Mouse (Mus musculus): ENCODE measurements around the gene Tpt1. TPM values are rescaled to one million over a fixed set of nuclear protein-coding genes. Genes with fewer than 3 reads are reported as not detected.

Gene Tpt1
- polyA plus RNA-seq, 1 experiment from 2014 or later, result 1,212 TPM

DNA sequence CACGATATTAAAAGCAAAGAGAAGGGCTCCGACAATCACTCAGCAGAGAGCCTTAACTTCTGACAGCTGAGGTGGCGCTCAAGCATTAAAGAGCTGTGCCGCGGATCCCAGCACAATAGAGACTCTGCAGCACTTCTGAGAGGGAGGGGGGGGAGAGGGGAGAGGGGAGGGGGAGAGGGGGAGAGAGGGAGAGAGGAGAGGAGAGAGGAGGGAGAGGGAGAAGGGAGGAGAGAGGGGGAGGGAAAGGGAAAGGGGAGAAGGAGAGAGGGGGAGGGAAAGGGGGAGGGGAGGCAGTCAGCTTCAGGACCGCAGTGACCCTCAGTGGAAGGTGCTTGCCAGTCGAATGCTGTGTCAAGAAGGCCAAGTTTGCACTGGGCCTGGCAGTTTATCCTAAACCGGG lies 34.1 kb downstream of the Tpt1 start:
- Histone ChIP-seq H3K9me3 (ENCODE audit: control insufficient read depth) (no peaks in the 10 kb centered on the region), H3K4me1 (replicated peaks; ENCODE audit: control insufficient read depth, insufficient read depth, low read length) (no peaks in the 10 kb centered on the region), H3K27me3 (replicated peaks; ENCODE audit: control insufficient read depth, insufficient read depth, low read length) (no peaks in the 10 kb centered on the region), H3K36me3 (ENCODE audit: control insufficient read depth, insufficient read depth) (no peaks in the 10 kb centered on the region), H3K9ac (ENCODE audit: low read depth, low read length) (no peak overlapping the region), H3K4me2 (replicated peaks; ENCODE audit: low read depth) (no peak overlapping the region), H3K27ac (ENCODE audit: low read depth, low read length) (no peak overlapping the region), H3K4me3 (ENCODE audit: low read depth, low read length) (no peak overlapping the region)
- no peak for ATAC-seq
- TF ChIP-seq CTCF (IDR thresholded peaks at IDR 0.05; ENCODE audit: low read depth), result no peak
- 25% methylated on average over 8 of the region's 8 CpGs for WGBS

DNA sequence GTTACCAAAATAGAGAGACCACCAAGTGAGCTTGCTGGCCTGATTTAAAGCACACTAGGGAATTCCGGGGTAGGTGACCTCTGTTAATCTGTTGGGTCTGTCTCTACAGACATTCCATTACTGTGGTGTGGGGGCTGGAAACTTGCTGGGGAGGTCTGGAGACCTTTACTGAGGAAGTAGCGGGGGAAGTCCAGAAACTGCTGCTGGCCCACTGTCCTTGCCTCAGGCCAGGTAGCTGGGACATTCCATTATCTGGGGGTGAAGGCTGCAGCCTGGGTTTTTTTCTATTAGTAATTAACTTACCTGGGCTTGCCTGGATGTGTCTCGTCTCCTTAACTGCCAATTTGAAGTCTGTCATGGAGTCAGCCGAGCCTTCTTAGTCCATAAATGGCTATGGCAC lies 37.0 kb downstream of the Tpt1 start:
- H3K4me3 ChIP-seq (ENCODE audit: low read depth, low read length), result no peak overlapping the region
- no peak overlapping the region for H3K4me2 ChIP-seq (replicated peaks; ENCODE audit: low read depth)
- 45% methylated on average over 4 of the region's 4 CpGs for WGBS
- H3K4me1 ChIP-seq (replicated peaks; ENCODE audit: control insufficient read depth, insufficient read depth, low read length), result no peaks in the 10 kb centered on the region
- no peak for TF ChIP-seq CTCF (IDR thresholded peaks at IDR 0.05; ENCODE audit: low read depth)
- H3K36me3 ChIP-seq (ENCODE audit: control insufficient read depth, insufficient read depth), result no peaks in the 10 kb centered on the region
- no peak overlapping the region for H3K9ac ChIP-seq (ENCODE audit: low read depth, low read length)
- no peak overlapping the region for H3K27ac ChIP-seq (ENCODE audit: low read depth, low read length)
- no peak for ATAC-seq
- H3K9me3 ChIP-seq (ENCODE audit: control insufficient read depth), result no peaks in the 10 kb centered on the region
- H3K27me3 ChIP-seq (replicated peaks; ENCODE audit: control insufficient read depth, insufficient read depth, low read length), result no peaks in the 10 kb centered on the region

DNA sequence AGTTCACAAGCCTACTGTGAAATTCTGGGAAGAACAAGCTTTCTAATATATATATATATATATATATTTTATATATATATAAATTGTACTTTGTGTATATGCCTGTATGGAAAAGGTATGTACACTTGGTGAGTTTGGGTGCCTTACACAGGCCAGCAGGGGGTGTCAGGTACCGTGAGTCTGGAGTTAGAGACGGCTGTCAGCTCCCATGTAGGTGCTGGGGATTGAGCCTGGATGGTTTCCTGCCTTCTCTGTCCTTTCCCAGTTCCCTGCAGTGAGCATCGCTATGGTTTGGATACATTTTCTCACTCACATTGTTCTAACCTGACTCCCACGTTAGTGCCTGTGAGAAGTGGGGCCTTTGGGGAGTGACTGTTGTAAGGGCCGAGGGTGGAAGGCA lies 38.4 kb downstream of the Tpt1 start:
- no peak overlapping the region for H3K4me2 ChIP-seq (replicated peaks; ENCODE audit: low read depth)
- no peak for ATAC-seq
- no peak overlapping the region for H3K27ac ChIP-seq (ENCODE audit: low read depth, low read length)
- no peaks in the 10 kb centered on the region for H3K27me3 ChIP-seq (replicated peaks; ENCODE audit: control insufficient read depth, insufficient read depth, low read length)
- TF ChIP-seq CTCF (IDR thresholded peaks at IDR 0.05; ENCODE audit: low read depth), result no peak
- no peaks in the 10 kb centered on the region for H3K4me1 ChIP-seq (replicated peaks; ENCODE audit: control insufficient read depth, insufficient read depth, low read length)
- no peak overlapping the region for H3K4me3 ChIP-seq (ENCODE audit: low read depth, low read length)
- H3K9ac ChIP-seq (ENCODE audit: low read depth, low read length), result no peak overlapping the region
- WGBS, result 77% methylated on average over 5 of the region's 5 CpGs
- no peaks in the 10 kb centered on the region for H3K36me3 ChIP-seq (ENCODE audit: control insufficient read depth, insufficient read depth)
- H3K9me3 ChIP-seq (ENCODE audit: control insufficient read depth), result no peaks in the 10 kb centered on the region

DNA sequence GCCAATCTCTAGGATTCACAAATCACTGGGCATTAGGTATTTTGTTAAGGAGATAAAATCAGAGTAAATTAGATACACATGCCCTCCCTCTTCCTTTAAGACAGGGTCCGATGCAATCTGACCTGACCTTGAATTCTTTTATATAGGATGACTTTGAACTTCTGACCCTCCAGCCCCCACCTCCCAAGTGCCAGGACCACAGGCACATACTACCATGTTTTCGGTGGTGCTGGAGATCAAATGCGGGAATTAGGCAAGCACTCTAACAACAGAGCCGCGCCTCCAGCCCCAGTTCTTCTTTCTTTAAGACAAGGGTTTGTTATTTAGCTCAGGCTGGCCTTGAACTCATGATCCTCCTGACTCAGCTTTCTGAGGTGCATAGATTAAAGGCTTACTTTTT lies 39.0 kb downstream of the Tpt1 start:
- WGBS, result 83% methylated on average over 5 of the region's 5 CpGs

DNA sequence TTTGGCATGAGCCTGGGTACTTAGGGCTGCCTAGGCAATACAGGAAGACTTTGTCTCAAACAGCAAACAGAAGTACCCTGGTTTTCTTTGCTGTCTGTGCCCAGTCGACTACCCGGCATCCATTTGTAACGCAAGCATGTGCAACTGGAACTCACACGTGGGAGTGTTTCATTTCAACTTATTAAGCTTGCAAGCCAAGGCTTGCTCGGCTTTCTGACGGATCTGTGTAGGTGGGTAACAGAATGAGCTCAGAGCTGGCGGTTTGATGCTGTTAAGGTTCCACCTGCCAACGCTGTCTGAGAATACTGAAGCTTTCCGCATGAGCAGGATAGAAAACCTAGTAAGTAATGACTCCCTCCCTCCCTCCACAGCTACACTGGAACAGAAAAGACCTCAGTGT lies 47.2 kb downstream of the Tpt1 start:
- Histone ChIP-seq H3K4me2 (replicated peaks; ENCODE audit: low read depth) (no peak overlapping the region), H3K4me1 (replicated peaks; ENCODE audit: control insufficient read depth, insufficient read depth, low read length) (no peaks in the 10 kb centered on the region), H3K9ac (ENCODE audit: low read depth, low read length) (no peak overlapping the region), H3K9me3 (ENCODE audit: control insufficient read depth) (no peaks in the 10 kb centered on the region), H3K36me3 (ENCODE audit: control insufficient read depth, insufficient read depth) (peaks cover 19% of the 10 kb centered on the region), H3K27me3 (replicated peaks; ENCODE audit: control insufficient read depth, insufficient read depth, low read length) (no peaks in the 10 kb centered on the region), H3K27ac (ENCODE audit: low read depth, low read length) (no peak overlapping the region), H3K4me3 (ENCODE audit: low read depth, low read length) (no peak overlapping the region)
- WGBS, result 88% methylated on average over 9 of the region's 9 CpGs
- ATAC-seq, result no peak
- TF ChIP-seq CTCF (IDR thresholded peaks at IDR 0.05; ENCODE audit: low read depth), result no peak

More for the DNA sequence above, 39.0 kb downstream of the Tpt1 start:
- ATAC-seq, result no peak
- no peaks in the 10 kb centered on the region for H3K27me3 ChIP-seq (replicated peaks; ENCODE audit: control insufficient read depth, insufficient read depth, low read length)
- no peak overlapping the region for H3K4me2 ChIP-seq (replicated peaks; ENCODE audit: low read depth)
- no peaks in the 10 kb centered on the region for H3K9me3 ChIP-seq (ENCODE audit: control insufficient read depth)
- no peak for TF ChIP-seq CTCF (IDR thresholded peaks at IDR 0.05; ENCODE audit: low read depth)
- no peak overlapping the region for H3K27ac ChIP-seq (ENCODE audit: low read depth, low read length)
- H3K36me3 ChIP-seq (ENCODE audit: control insufficient read depth, insufficient read depth), result no peaks in the 10 kb centered on the region
- no peak overlapping the region for H3K4me3 ChIP-seq (ENCODE audit: low read depth, low read length)
- H3K4me1 ChIP-seq (replicated peaks; ENCODE audit: control insufficient read depth, insufficient read depth, low read length), result no peaks in the 10 kb centered on the region
- no peak overlapping the region for H3K9ac ChIP-seq (ENCODE audit: low read depth, low read length)

Other genes with a start within 250 kb of the Tpt1 start
- not detected in 2 replicates for gene Erich6b, start 202.8 kb upstream of the Tpt1 start, polyA plus RNA-seq (2015; fragmentation: Nextera tagmentation; extraction: Ambion mirVana)
- gene Cog3, start 90.6 kb upstream of the Tpt1 start, polyA plus RNA-seq (2015; fragmentation: Nextera tagmentation; extraction: Ambion mirVana), result 9.2 TPM in 2 replicates
- 2.5 TPM in 2 replicates for gene Slc25a30, start 58.1 kb upstream of the Tpt1 start, polyA plus RNA-seq (2015; fragmentation: Nextera tagmentation; extraction: Ambion mirVana)
- gene Kctd4, start 109.9 kb downstream of the Tpt1 start, polyA plus RNA-seq (2015; fragmentation: Nextera tagmentation; extraction: Ambion mirVana), result 0.39 and 0.50 TPM in 2 replicates
- gene Gtf2f2, start 165.8 kb downstream of the Tpt1 start, polyA plus RNA-seq (2015; fragmentation: Nextera tagmentation; extraction: Ambion mirVana), result 25.8 and 26.2 TPM in 2 replicates

Measured in intestine, postnatal 0 days (tissue).